Mouse (Mus musculus): ENCODE data around the gene Rab3ip. TPM values are rescaled to one million over a fixed set of nuclear protein-coding genes. Genes with fewer than 3 reads are reported as not detected.

The Rab3ip gene
- polyA plus RNA-seq, 1 experiment from 2014 or later = 29.9 TPM

GRCm38 (mm10) chr10:116965297-116965696 is 14.7 kb upstream of the Rab3ip start:
- H3K4me1 ChIP-seq (ENCODE audit: control insufficient read depth, insufficient read depth, low read length) = peaks cover 10% of the 10 kb centered on the region; the same call in 1 of the 2 replicates
- DNase-seq (ENCODE audit: low spot score) (peak; percentile 72), ATAC-seq (ENCODE audit: low read depth) (peak; percentile 33; the same call in 1 of the 2 replicates)
- H3K36me3 ChIP-seq (ENCODE audit: control insufficient read depth, insufficient read depth, low read length) = no peaks in the 10 kb centered on the region
- WGBS = 32% methylated on average over 5 of the region's 5 CpGs
- no peaks in the 10 kb centered on the region for H3K9me3 ChIP-seq (ENCODE audit: control insufficient read depth, low read length)
- H3K4me3 ChIP-seq (ENCODE audit: low read depth, low read length) = no peak overlapping the region
- no peak overlapping the region; the same call in 1 of the 2 replicates for H3K27ac ChIP-seq (replicated peaks; ENCODE audit: low read depth, low read length)
- H3K9ac ChIP-seq (ENCODE audit: low read depth, low read length) = no peak overlapping the region
- no peak overlapping the region for H3K4me2 ChIP-seq (ENCODE audit: low read depth, low read length)
- H3K27me3 ChIP-seq (replicated peaks; ENCODE audit: control insufficient read depth, insufficient read depth, low read length) = no peaks in the 10 kb centered on the region

- no peak overlapping the region for H3K27ac ChIP-seq (replicated peaks; ENCODE audit: low read depth, low read length)
Measured at GRCm38 (mm10) chr10:116964571-116964970, 14.0 kb upstream of the Rab3ip start.

GRCm38 (mm10) chr10:116964084-116964483 is 13.5 kb upstream of the Rab3ip start:
- DNase-seq (ENCODE audit: low spot score) (no peak), ATAC-seq (ENCODE audit: low read depth) (no peak)
- no peak overlapping the region for H3K4me3 ChIP-seq (ENCODE audit: low read depth, low read length)
- no peaks in the 10 kb centered on the region for H3K9me3 ChIP-seq (ENCODE audit: control insufficient read depth, low read length)
- no peak overlapping the region for H3K27ac ChIP-seq (replicated peaks; ENCODE audit: low read depth, low read length)
- H3K36me3 ChIP-seq (ENCODE audit: control insufficient read depth, insufficient read depth, low read length) = no peaks in the 10 kb centered on the region
- peaks cover 10% of the 10 kb centered on the region; the same call in 1 of the 2 replicates for H3K4me1 ChIP-seq (ENCODE audit: control insufficient read depth, insufficient read depth, low read length)
- no peaks in the 10 kb centered on the region for H3K27me3 ChIP-seq (replicated peaks; ENCODE audit: control insufficient read depth, insufficient read depth, low read length)
- 75% methylated on average over 11 of the region's 11 CpGs for WGBS
- no peak overlapping the region for H3K9ac ChIP-seq (ENCODE audit: low read depth, low read length)
- H3K4me2 ChIP-seq (ENCODE audit: low read depth, low read length) = no peak overlapping the region

More at GRCm38 (mm10) chr10:116964571-116964970, 14.0 kb upstream of the Rab3ip start:
- Histone ChIP-seq H3K4me3 (ENCODE audit: low read depth, low read length) (no peak overlapping the region), H3K27me3 (replicated peaks; ENCODE audit: control insufficient read depth, insufficient read depth, low read length) (no peaks in the 10 kb centered on the region), H3K9ac (ENCODE audit: low read depth, low read length) (no peak overlapping the region), H3K9me3 (ENCODE audit: control insufficient read depth, low read length) (no peaks in the 10 kb centered on the region), H3K36me3 (ENCODE audit: control insufficient read depth, insufficient read depth, low read length) (no peaks in the 10 kb centered on the region), H3K4me1 (ENCODE audit: control insufficient read depth, insufficient read depth, low read length) (peaks cover 10% of the 10 kb centered on the region; the same call in 1 of the 2 replicates), H3K4me2 (ENCODE audit: low read depth, low read length) (no peak overlapping the region)
- 78% methylated on average over 4 of the region's 4 CpGs for WGBS
- DNase-seq (ENCODE audit: low spot score) (no peak), ATAC-seq (ENCODE audit: low read depth) (no peak)

- H3K9me3 ChIP-seq (ENCODE audit: control insufficient read depth, low read length) = no peaks in the 10 kb centered on the region
- no peak overlapping the region for H3K27ac ChIP-seq (replicated peaks; ENCODE audit: low read depth, low read length)
- peaks cover 10% of the 10 kb centered on the region; the same call in 1 of the 2 replicates for H3K4me1 ChIP-seq (ENCODE audit: control insufficient read depth, insufficient read depth, low read length)
- H3K4me2 ChIP-seq (ENCODE audit: low read depth, low read length) = no peak overlapping the region
- ATAC-seq (ENCODE audit: low read depth) (no peak), DNase-seq (ENCODE audit: low spot score) (no peak)
- H3K36me3 ChIP-seq (ENCODE audit: control insufficient read depth, insufficient read depth, low read length) = no peaks in the 10 kb centered on the region
- H3K9ac ChIP-seq (ENCODE audit: low read depth, low read length) = no peak overlapping the region
- H3K4me3 ChIP-seq (ENCODE audit: low read depth, low read length) = no peak overlapping the region
- WGBS = 50% methylated on average over 16 of the region's 17 CpGs
- no peaks in the 10 kb centered on the region for H3K27me3 ChIP-seq (replicated peaks; ENCODE audit: control insufficient read depth, insufficient read depth, low read length)
Measured at GRCm38 (mm10) chr10:116962803-116963202, 12.2 kb upstream of the Rab3ip start.

- Histone ChIP-seq H3K9me3 (ENCODE audit: control insufficient read depth, low read length) (no peaks in the 10 kb centered on the region), H3K27ac (replicated peaks; ENCODE audit: low read depth, low read length) (no peak overlapping the region), H3K27me3 (replicated peaks; ENCODE audit: control insufficient read depth, insufficient read depth, low read length) (no peaks in the 10 kb centered on the region), H3K4me2 (ENCODE audit: low read depth, low read length) (no peak overlapping the region), H3K36me3 (ENCODE audit: control insufficient read depth, insufficient read depth, low read length) (no peaks in the 10 kb centered on the region), H3K9ac (ENCODE audit: low read depth, low read length) (no peak overlapping the region), H3K4me3 (ENCODE audit: low read depth, low read length) (no peak overlapping the region), H3K4me1 (ENCODE audit: control insufficient read depth, insufficient read depth, low read length) (peaks cover 10% of the 10 kb centered on the region; the same call in 1 of the 2 replicates)
- no peak for ATAC-seq (ENCODE audit: low read depth)
- WGBS = 65% methylated on average over 14 of the region's 14 CpGs
- no peak for DNase-seq (ENCODE audit: low spot score)
Measured at GRCm38 (mm10) chr10:116962152-116962551, 11.6 kb upstream of the Rab3ip start.

- no peaks in the 10 kb centered on the region for H3K36me3 ChIP-seq (ENCODE audit: control insufficient read depth, insufficient read depth, low read length)
- no peaks in the 10 kb centered on the region for H3K27me3 ChIP-seq (replicated peaks; ENCODE audit: control insufficient read depth, insufficient read depth, low read length)
- DNase-seq (ENCODE audit: low spot score) (peak; percentile 10), ATAC-seq (ENCODE audit: low read depth) (no peak)
- no peak overlapping the region for H3K27ac ChIP-seq (replicated peaks; ENCODE audit: low read depth, low read length)
- no peak overlapping the region for H3K4me2 ChIP-seq (ENCODE audit: low read depth, low read length)
- no peaks in the 10 kb centered on the region for H3K4me1 ChIP-seq (ENCODE audit: control insufficient read depth, insufficient read depth, low read length)
- 25% methylated on average over 5 of the region's 5 CpGs for WGBS
- no peak overlapping the region for H3K4me3 ChIP-seq (ENCODE audit: low read depth, low read length)
- H3K9ac ChIP-seq (ENCODE audit: low read depth, low read length) = no peak overlapping the region
- no peaks in the 10 kb centered on the region for H3K9me3 ChIP-seq (ENCODE audit: control insufficient read depth, low read length)
Measured at GRCm38 (mm10) chr10:116957867-116958551, 7.4 kb upstream of the Rab3ip start.

- DNase-seq (ENCODE audit: low spot score) = no peak
- H3K4me2 ChIP-seq (ENCODE audit: low read depth, low read length) = no peak overlapping the region
- no peaks in the 10 kb centered on the region for H3K9me3 ChIP-seq (ENCODE audit: control insufficient read depth, low read length)
- WGBS = 92% methylated on average over 11 of the region's 11 CpGs
- no peaks in the 10 kb centered on the region for H3K36me3 ChIP-seq (ENCODE audit: control insufficient read depth, insufficient read depth, low read length)
- H3K4me3 ChIP-seq (ENCODE audit: low read depth, low read length) = no peak overlapping the region
- no peak overlapping the region for H3K9ac ChIP-seq (ENCODE audit: low read depth, low read length)
- no peaks in the 10 kb centered on the region for H3K27me3 ChIP-seq (replicated peaks; ENCODE audit: control insufficient read depth, insufficient read depth, low read length)
- ATAC-seq (ENCODE audit: low read depth) = no peak
- no peaks in the 10 kb centered on the region for H3K4me1 ChIP-seq (ENCODE audit: control insufficient read depth, insufficient read depth, low read length)
- H3K27ac ChIP-seq (replicated peaks; ENCODE audit: low read depth, low read length) = no peak overlapping the region
Measured at GRCm38 (mm10) chr10:116956483-116957158, 6.1 kb upstream of the Rab3ip start.

GRCm38 (mm10) chr10:116955191-116955590 is 4.6 kb upstream of the Rab3ip start:
- H3K9ac ChIP-seq (ENCODE audit: low read depth, low read length) = no peak overlapping the region
- no peak overlapping the region for H3K4me2 ChIP-seq (ENCODE audit: low read depth, low read length)
- no peak for ATAC-seq (ENCODE audit: low read depth)
- H3K27me3 ChIP-seq (replicated peaks; ENCODE audit: control insufficient read depth, insufficient read depth, low read length) = no peaks in the 10 kb centered on the region
- no peak overlapping the region for H3K27ac ChIP-seq (replicated peaks; ENCODE audit: low read depth, low read length)
- no peaks in the 10 kb centered on the region for H3K9me3 ChIP-seq (ENCODE audit: control insufficient read depth, low read length)
- no peak overlapping the region for H3K4me3 ChIP-seq (ENCODE audit: low read depth, low read length)
- no peaks in the 10 kb centered on the region for H3K36me3 ChIP-seq (ENCODE audit: control insufficient read depth, insufficient read depth, low read length)
- peak; percentile 37 for DNase-seq (ENCODE audit: low spot score)
- H3K4me1 ChIP-seq (ENCODE audit: control insufficient read depth, insufficient read depth, low read length) = no peaks in the 10 kb centered on the region
- WGBS = 81% methylated on average over 6 of the region's 6 CpGs
